Mouse (Mus musculus) spleen, adult 18-20 months (tissue): ENCODE results near the gene Mepe.

Experiments used
- DNase-seq, 2 experiments: peaks; one replicate each; pipeline ENCODE4 v3.0.0; 2022; ENCODE audit warnings: mixed read lengths in 2 of 2

Gene Mepe

DNA sequence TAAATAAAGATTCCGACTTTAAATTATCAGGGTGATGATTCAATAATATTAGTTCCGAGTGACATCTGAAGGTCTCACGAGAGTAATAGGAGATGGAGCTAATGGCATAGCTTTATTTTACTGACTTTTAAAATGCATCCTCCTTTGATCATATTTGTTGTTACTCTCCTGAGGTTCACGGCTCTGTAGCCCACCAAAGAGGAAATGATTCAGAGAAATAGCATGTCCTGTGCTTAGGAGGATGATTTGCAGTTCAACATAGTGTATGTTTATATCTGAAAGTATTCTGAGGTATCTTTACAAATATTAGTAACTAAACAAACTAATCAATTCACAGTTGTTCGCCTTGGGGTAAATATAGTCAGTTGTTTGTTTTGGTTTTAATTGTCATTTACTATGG is 32.4 kb downstream of the Mepe start:
- no peak for DNase-seq

DNA sequence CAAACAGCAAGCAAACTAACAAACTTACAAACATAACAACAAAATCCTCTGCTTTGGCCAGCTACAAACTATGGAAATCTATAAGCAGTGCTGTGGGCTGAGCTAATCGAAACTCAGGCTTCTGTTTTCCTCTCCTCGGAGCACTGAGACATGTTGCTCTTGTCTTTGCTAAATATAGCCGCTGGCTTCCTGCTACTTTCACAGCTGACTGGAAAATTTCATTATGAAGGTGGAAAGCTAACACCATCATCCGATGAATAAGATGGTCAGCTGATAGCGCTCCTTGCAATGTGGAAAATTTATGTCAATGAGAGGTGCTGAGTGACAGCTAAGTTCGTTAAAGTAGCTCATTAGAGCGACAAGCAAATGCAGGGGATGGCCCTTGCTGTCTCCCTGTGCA is 33.5 kb downstream of the Mepe start:
- DNase-seq, result no peak

DNA sequence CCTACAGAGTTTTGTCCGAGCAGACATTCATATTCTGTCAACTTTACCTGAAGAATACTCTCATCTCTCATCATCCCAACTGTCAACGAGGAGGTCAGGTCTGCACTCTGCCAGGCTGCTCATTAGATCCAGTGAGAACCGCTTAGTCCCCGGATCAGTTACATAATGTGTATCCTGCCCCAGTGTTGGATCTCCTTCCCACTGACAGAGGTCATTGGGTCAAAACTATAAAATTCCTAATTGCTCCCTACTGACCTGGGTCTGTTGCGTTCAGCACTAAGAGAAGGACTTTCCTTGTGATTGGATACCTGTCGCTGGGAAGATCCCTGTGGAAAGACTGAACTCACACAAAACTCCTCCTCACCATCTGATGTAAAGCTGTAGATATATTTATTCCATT is 34.1 kb downstream of the Mepe start:
- no peak for DNase-seq

DNA sequence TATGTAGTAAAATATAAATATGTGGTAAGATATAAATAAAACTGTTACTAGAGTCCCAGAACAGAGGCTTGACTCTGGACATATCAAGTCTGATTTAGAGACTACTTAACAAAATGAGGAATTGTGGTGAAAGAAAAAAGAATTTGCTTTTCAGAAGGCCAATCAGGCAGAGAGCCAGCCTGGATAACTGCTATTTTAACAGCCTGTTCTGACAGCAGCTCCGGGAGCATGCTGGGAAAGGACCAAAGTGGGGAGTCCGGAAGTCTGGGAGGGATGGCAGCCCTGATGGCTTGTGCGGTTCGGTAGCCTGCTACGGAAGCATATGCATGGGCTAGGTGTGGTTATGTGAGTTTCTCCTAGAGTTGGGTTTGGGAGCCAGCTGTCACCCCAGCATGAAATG is 45.5 kb downstream of the Mepe start:
- no peak for DNase-seq

DNA sequence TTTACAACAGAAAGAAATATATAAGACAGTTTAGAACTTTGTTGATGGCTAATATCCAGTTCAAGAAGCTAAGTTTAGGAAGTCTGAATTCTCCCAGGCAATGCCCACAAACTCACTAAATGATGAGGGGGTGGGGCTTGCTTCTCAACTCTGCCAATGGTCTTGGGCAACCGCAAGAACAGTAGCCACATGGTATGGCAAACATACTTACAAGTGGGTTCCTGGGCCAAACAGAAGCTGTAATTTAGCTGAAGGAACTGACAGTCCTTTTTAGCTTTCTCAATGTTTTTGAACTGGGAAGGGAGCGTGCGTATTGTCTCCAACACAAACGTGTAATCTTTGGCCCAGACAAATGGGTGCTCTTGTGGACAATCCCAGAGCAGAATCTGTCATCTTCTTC is 46.2 kb downstream of the Mepe start:
- no peak for DNase-seq

DNA sequence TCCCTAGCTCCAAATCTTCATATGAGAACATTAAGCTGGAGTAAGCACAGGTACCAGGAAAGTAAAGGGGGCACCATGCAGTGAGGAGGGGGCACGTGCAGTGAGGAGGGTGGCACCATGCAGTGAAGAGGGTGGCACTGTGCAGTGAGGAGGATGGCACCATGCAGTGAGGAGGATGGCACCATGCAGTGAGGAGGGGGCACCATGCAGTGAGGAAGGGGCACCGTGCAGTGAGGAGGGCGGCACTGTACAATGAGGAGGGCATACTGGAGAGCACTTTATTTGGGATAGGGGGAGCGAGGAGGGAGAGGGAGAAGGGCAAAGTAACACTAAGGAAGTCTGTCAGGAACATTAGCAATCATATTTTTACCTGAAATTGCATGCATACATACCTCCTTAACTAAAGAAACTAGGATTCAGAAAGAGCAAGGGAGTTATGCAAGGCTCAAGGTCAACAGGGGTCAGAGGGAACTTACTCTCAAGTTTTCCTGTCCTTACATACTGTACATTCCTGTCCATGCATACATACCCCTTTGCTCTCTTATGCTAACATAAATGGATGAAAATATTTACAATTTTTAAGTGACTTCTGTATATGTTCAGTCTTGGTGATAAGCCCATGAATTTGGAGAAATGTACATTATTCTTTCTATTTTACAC is 48.6 kb downstream of the Mepe start:
- DNase-seq, result no peak

DNA sequence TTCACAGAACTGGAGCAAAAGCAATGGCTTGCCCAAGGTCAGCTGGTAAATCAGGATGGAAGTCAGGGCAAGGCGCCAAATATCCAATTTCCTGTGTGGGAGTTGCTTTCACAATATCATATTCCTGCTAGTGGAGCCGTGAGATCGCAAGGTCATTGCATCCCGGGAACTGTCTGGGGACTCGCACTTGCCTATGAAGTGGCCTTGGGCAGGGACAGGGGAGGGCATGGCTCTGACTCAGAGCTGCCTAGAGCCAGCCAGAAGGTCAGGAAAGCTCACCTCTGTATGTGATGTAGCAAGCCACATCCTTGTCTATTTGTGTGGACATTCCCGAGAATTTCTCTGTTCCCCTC is 49.2 kb downstream of the Mepe start:
- DNase-seq, result peak; percentile 10 to 19

DNA sequence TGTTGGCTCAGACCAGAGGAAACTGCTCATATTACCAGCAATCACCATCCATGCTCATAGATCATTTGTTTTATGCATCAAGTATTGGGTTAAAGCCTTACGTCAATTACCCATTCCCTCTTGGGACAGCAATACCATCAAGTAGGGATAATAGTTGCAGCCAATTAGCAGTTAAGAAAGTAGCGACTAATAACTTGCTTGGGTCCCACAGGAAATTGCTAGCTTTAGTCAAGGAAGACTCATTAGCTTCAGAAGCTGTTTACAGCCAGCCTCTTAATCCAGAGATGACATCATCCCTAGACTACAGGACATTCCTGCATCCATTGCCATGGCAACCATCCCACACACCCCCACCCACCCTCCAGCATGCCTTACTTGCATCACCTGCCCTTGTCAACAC is 50.0 kb downstream of the Mepe start:
- no peak for DNase-seq

DNA sequence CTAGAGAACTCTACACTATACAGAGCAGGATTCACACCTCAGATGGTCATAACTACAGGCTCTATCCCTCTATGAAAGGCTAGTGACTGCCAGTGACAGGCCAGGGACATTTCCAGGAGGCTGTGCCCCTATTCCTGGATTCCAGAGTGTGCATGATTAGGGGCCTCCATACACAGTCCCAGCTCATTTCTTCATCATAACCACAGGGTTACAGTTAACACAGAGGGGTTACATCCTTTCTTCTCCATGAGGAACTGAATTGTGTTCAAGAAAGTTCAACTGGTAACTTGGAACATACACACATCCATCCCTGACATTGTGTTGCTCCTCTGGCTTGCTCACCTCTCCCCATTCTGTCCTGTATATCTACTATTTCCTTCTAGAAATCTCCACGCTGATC is 51.8 kb downstream of the Mepe start:
- no peak for DNase-seq

DNA sequence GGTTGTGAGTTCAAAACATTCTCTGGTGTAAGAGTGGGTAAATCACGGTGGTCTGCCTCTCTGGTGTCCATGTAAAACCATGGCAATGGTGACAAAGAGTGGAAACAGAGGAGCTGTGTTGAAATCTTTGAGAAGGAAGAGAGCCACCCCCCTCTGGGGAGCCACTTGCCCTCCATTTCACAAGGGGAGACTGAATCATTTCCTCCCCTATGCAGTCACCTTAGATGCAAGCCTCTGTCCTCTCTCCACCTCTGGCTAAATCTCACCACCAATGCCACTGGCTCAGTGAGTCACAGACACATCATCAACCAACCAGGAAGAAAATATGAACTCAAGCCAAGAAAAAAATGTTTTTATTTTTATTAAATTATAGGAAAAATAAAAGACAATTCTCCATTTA is 55.4 kb downstream of the Mepe start:
- no peak for DNase-seq

DNA sequence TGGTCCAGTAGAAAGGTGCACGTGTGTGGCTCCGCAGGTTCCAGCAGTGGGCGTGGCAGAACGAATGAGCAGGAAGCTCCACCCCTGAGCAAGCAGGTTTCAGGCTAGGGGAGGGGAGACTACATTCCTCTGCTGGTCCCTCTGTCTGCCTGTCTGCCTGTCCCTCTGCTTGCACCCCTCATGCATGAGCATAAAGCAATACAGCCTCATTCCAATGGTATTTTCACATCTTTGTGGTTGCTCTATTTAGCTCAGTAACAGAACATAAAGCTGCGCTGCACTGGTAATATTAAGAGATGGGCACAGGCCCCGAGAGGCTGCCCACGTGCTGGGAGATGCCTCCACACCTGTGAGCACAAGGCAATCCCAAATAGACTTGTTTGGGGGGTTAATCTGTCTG is 56.5 kb downstream of the Mepe start:
- DNase-seq, result no peak

DNA sequence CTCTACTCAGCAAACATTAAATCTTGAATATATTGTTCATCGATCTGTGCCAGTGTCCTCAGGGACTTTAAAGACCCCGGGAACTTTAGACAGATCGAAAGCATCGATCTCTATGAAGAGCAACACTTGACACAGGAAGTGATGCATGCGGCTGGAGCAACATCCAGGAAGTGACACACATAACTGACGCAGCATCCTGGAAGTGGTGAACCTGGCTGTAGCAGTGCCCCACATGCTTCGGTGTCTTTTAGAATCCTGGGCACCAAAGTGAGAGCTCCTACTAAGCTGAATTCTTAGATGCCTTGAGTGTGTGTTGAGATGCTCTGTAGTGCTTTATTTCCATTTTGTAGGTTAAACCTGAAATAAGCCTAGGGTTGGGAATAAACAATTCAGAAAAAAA is 59.4 kb downstream of the Mepe start:
- DNase-seq, result no peak

DNA sequence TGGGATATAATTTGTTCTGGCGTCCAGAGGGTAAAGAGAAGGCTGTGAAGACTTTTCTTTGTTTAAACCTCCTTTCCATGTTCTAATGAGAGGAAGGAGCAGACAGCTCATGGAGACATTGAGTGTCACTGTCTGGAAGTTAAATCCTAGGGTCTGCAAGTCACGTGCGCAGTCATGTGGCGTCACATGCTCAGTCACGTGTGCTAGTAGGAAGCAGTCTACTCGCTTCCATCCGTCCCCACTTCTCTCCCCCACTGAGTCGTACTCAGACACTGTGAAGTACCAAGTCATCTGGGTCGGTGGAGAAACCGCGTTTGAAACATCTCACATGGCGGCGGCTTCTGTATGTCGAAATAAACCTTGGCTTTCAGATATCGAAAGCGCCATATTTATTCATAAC is 60.4 kb downstream of the Mepe start:
- DNase-seq, result no peak

DNA sequence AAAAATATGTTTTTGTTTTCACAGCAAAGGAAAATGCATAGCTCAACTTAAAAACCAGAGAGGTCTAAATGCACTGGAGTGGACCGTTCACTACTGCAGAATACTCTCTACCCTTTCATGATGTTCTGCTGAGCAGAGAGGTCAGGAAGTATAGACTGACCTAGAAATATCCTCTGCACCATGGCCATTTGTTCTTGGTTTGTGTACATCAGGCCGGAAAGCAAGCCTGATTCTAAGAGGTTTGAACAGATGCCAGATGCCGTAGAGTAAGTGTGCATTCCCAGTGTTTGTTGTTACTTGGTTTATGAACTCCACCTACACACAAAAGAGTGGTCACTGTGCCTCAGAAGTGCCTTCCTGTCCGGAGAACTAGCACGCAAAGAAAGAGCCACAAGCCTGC is 61.8 kb downstream of the Mepe start:
- no peak for DNase-seq
